Mouse (Mus musculus): ENCODE measurements around the gene Mindy4. TPM values are rescaled to one million over a fixed set of nuclear protein-coding genes. Genes with fewer than 3 reads are reported as not detected.

The Mindy4 gene
- polyA plus RNA-seq, 1 experiment from 2014 or later = 20.6 TPM

GRCm38 (mm10) chr6:55313893-55314292 is 110.7 kb downstream of the Mindy4 start:
- Histone ChIP-seq H3K4me2 (replicated peaks) (no peak overlapping the region), H3K4me3 (no peak overlapping the region), H3K9ac (no peak overlapping the region), H3K27me3 (no peaks in the 10 kb centered on the region), H3K36me3 (peaks cover 22% of the 10 kb centered on the region; the same call in 1 of the 2 replicates), H3K4me1 (peaks cover 7% of the 10 kb centered on the region; the same call in 1 of the 2 replicates), H3K9me3 (no peaks in the 10 kb centered on the region), H3K27ac (no peak overlapping the region)
- WGBS = 86% methylated on average over 4 of the region's 4 CpGs
- no peak for ATAC-seq (ENCODE audit: insufficient number of reproducible peaks, insufficient read depth, low FRiP score, low TSS enrichment)

- Histone ChIP-seq H3K9ac (no peak overlapping the region), H3K36me3 (peaks cover 18% of the 10 kb centered on the region; the same call in 1 of the 2 replicates), H3K4me3 (no peak overlapping the region), H3K27me3 (no peaks in the 10 kb centered on the region), H3K27ac (no peak overlapping the region), H3K4me2 (replicated peaks) (no peak overlapping the region), H3K4me1 (peaks cover 7% of the 10 kb centered on the region; the same call in 1 of the 2 replicates), H3K9me3 (no peaks in the 10 kb centered on the region)
- no peak for ATAC-seq (ENCODE audit: insufficient number of reproducible peaks, insufficient read depth, low FRiP score, low TSS enrichment)
- 80% methylated on average over 8 of the region's 8 CpGs for WGBS
These were observed 111.4 kb downstream of the Mindy4 start for GRCm38 (mm10) chr6:55314628-55315027.

GRCm38 (mm10) chr6:55318597-55318996 is 115.4 kb downstream of the Mindy4 start:
- Histone ChIP-seq H3K9ac (no peak overlapping the region), H3K36me3 (0 out of 2 replicates have a peak, but pooled peaks cover 7% of the 10 kb centered on the region), H3K4me2 (replicated peaks) (no peak overlapping the region), H3K27ac (no peak overlapping the region), H3K27me3 (no peaks in the 10 kb centered on the region), H3K4me3 (no peak overlapping the region), H3K4me1 (0 out of 2 replicates have a peak, but pooled peaks cover 4% of the 10 kb centered on the region), H3K9me3 (no peaks in the 10 kb centered on the region)
- ATAC-seq (ENCODE audit: insufficient number of reproducible peaks, insufficient read depth, low FRiP score, low TSS enrichment) = no peak
- whole genome bisulfite sequencing = 94% methylated on average over 3 of the region's 3 CpGs

DNA sequence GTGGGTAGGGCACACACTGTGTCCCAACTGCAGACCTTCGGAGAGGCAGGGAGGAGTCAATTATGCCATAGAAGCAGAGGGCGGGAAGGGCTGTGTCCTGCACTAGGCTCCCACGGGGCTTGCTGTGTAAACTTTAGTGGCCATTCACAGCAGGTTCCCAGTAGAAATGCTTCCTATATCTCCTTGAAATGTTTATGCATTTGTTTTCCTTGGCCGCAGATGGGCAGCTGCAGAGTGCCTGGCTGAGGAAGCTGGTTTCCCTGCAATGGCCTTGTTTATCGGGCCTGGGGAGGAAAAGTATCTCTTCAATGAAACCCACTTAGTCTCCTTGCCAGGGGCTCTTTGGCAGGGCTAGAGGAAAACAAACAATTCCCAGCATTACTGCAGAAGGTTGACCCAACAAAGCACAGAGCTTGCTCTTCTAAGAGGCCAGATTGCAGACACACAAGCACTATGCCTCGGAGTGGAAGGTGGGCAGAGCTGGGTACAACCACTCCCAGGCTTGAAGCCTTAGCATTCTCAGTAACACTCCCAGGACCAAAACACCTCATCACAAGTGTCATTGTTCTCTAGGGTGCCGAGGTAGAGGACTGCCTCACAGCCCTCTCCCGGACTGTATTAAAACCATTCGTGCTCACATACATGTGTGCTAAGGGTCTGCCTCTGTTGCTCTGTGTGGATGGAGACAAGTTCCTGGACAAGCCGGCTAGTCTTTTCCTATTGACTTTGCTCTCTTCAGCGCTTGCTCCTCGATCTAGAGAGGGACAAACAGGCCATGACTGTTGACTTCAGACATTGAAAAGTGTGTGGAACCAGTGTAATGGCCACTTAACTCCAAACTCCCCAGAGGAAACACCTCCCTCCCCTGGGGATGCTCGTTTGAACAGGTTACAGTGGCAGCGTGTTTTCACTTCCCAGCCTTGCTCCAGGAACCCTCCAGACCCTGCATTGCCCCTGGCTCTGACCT is 116.7 kb downstream of the Mindy4 start:
- H3K4me1 ChIP-seq = 0 out of 2 replicates have a peak, but pooled peaks cover 4% of the 10 kb centered on the region
- no peak overlapping the region for H3K4me2 ChIP-seq (replicated peaks)
- 0 out of 2 replicates have a peak, but pooled peaks cover 7% of the 10 kb centered on the region for H3K36me3 ChIP-seq
- H3K4me3 ChIP-seq = no peak overlapping the region
- ATAC-seq (ENCODE audit: insufficient number of reproducible peaks, insufficient read depth, low FRiP score, low TSS enrichment) = no peak
- H3K27ac ChIP-seq = no peak overlapping the region
- no peak overlapping the region for H3K9ac ChIP-seq
- H3K9me3 ChIP-seq = no peaks in the 10 kb centered on the region
- 64% methylated on average over 14 of the region's 14 CpGs for WGBS
- no peaks in the 10 kb centered on the region for H3K27me3 ChIP-seq

DNA sequence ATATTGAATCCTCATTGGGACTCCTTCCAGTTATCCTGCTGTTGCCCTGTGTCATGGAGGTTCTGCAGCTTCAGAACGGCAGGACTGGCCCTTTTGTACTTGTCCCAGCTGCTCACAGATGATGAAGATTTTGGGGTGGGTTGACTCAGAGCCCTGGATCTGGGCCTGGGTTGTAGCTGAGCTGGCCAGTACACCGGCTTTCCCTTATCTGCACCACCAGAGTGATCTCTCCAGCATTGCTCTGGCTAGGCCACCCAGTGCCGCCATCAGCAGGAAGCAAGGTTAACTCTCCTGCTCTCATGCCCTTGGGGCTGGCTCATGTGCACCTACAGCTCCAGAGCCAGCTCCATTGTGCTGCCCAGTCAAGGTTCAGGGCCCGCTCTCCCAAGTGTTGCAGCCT is 117.7 kb downstream of the Mindy4 start:
- Histone ChIP-seq H3K27ac (no peak overlapping the region), H3K4me3 (no peak overlapping the region), H3K4me1 (0 out of 2 replicates have a peak, but pooled peaks cover 4% of the 10 kb centered on the region), H3K9ac (no peak overlapping the region), H3K9me3 (no peaks in the 10 kb centered on the region), H3K27me3 (no peaks in the 10 kb centered on the region), H3K36me3 (0 out of 2 replicates have a peak, but pooled peaks cover 7% of the 10 kb centered on the region), H3K4me2 (replicated peaks) (no peak overlapping the region)
- 86% methylated on average over 4 of the region's 4 CpGs for WGBS
- no peak for ATAC-seq (ENCODE audit: insufficient number of reproducible peaks, insufficient read depth, low FRiP score, low TSS enrichment)

DNA sequence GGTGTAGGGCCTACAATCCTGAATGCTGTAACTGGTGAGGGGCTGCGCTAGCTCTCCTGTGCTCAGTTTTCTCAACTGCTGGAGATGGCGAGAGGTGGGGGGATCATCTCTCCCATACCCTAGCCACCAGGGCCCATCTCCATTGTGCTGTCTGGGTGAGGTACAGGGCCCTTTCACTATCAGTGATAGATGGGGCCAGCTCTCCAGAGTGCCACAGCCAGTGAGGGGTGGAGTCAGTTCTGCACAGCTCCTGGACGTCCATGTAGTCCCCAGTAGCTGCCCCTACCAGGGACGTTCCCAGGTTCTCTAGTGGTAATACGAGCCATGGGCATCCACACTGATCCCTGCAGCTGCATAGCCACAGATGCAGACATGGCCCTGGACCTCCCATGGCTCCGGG is 118.3 kb downstream of the Mindy4 start:
- Histone ChIP-seq H3K9ac (no peak overlapping the region), H3K9me3 (no peaks in the 10 kb centered on the region), H3K27me3 (no peaks in the 10 kb centered on the region), H3K4me2 (replicated peaks) (no peak overlapping the region), H3K36me3 (0 out of 2 replicates have a peak, but pooled peaks cover 7% of the 10 kb centered on the region), H3K4me1 (0 out of 2 replicates have a peak, but pooled peaks cover 4% of the 10 kb centered on the region), H3K27ac (no peak overlapping the region), H3K4me3 (no peak overlapping the region)
- no peak for ATAC-seq (ENCODE audit: insufficient number of reproducible peaks, insufficient read depth, low FRiP score, low TSS enrichment)
- WGBS = 70% methylated on average over 6 of the region's 6 CpGs

GRCm38 (mm10) chr6:55322980-55323379 is 119.8 kb downstream of the Mindy4 start:
- Histone ChIP-seq H3K27ac (no peak overlapping the region), H3K4me3 (no peak overlapping the region), H3K9ac (no peak overlapping the region), H3K36me3 (0 out of 2 replicates have a peak, but pooled peaks cover 5% of the 10 kb centered on the region), H3K4me1 (0 out of 2 replicates have a peak, but pooled peaks cover 4% of the 10 kb centered on the region), H3K9me3 (no peaks in the 10 kb centered on the region), H3K4me2 (replicated peaks) (no peak overlapping the region), H3K27me3 (no peaks in the 10 kb centered on the region)
- 96% methylated on average over 2 of the region's 2 CpGs for WGBS
- no peak for ATAC-seq (ENCODE audit: insufficient number of reproducible peaks, insufficient read depth, low FRiP score, low TSS enrichment)

GRCm38 (mm10) chr6:55323908-55324634 is 120.9 kb downstream of the Mindy4 start:
- Histone ChIP-seq H3K27ac (no peak overlapping the region), H3K27me3 (no peaks in the 10 kb centered on the region), H3K36me3 (no peaks in the 10 kb centered on the region), H3K9me3 (no peaks in the 10 kb centered on the region), H3K4me3 (no peak overlapping the region), H3K9ac (no peak overlapping the region), H3K4me2 (replicated peaks) (no peak overlapping the region), H3K4me1 (0 out of 2 replicates have a peak, but pooled peaks cover 4% of the 10 kb centered on the region)
- 81% methylated on average over 17 of the region's 17 CpGs for WGBS
- no peak for ATAC-seq (ENCODE audit: insufficient number of reproducible peaks, insufficient read depth, low FRiP score, low TSS enrichment)

- H3K36me3 ChIP-seq = no peaks in the 10 kb centered on the region
- H3K9me3 ChIP-seq = no peaks in the 10 kb centered on the region
- H3K4me2 ChIP-seq (replicated peaks) = no peak overlapping the region
- no peaks in the 10 kb centered on the region for H3K27me3 ChIP-seq
- 44% methylated on average over 1 of the region's 1 CpGs for WGBS
- ATAC-seq (ENCODE audit: insufficient number of reproducible peaks, insufficient read depth, low FRiP score, low TSS enrichment) = no peak
- H3K27ac ChIP-seq = no peak overlapping the region
- H3K4me1 ChIP-seq = 0 out of 2 replicates have a peak, but pooled peaks cover 4% of the 10 kb centered on the region
- H3K4me3 ChIP-seq = no peak overlapping the region
- no peak overlapping the region for H3K9ac ChIP-seq
These were observed 121.6 kb downstream of the Mindy4 start for GRCm38 (mm10) chr6:55324785-55325184.

GRCm38 (mm10) chr6:55326299-55326698 is 123.1 kb downstream of the Mindy4 start:
- WGBS = 76% methylated on average over 4 of the region's 4 CpGs
- H3K4me3 ChIP-seq = no peak overlapping the region

DNA sequence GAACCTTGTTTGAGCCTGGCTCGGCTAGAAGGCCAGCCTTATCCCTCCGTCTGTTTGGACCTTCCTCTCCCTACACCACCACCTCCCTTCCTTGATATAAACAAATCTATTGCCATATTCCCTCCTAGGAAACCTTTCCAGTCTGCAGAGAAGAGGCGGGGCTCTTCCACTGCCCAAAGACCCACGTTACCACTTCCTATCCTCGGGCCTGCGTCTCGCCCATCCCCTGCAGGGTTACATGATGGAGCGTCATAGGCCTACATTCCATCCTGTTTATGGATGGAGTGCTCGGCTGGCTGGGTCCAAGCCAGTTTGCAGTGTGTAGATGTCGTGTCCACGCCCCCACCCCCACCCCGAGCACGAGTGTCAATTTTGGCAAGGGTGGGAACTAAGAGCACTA is 124.1 kb downstream of the Mindy4 start:
- H3K27me3 ChIP-seq = no peaks in the 10 kb centered on the region
- H3K4me1 ChIP-seq = peaks cover 21% of the 10 kb centered on the region
- H3K36me3 ChIP-seq = no peaks in the 10 kb centered on the region
- ATAC-seq (ENCODE audit: insufficient number of reproducible peaks, insufficient read depth, low FRiP score, low TSS enrichment) = no peak
- WGBS = 80% methylated on average over 13 of the region's 13 CpGs
- H3K4me3 ChIP-seq = no peak overlapping the region
- H3K27ac ChIP-seq = no peak overlapping the region
- no peak overlapping the region for H3K4me2 ChIP-seq (replicated peaks)
- H3K9me3 ChIP-seq = no peaks in the 10 kb centered on the region
- no peak overlapping the region for H3K9ac ChIP-seq

More at GRCm38 (mm10) chr6:55326299-55326698, 123.1 kb downstream of the Mindy4 start:
- Histone ChIP-seq H3K4me1 (peaks cover 15% of the 10 kb centered on the region), H3K36me3 (no peaks in the 10 kb centered on the region), H3K4me2 (replicated peaks) (no peak overlapping the region), H3K9ac (no peak overlapping the region), H3K27me3 (no peaks in the 10 kb centered on the region), H3K27ac (no peak overlapping the region), H3K9me3 (no peaks in the 10 kb centered on the region)
- ATAC-seq (ENCODE audit: insufficient number of reproducible peaks, insufficient read depth, low FRiP score, low TSS enrichment) = no peak

Measured in embryonic facial prominence, embryonic 12.5 days (tissue).